Mouse (Mus musculus) ovary, postnatal 14 days (tissue): Measurements from ENCODE around the gene Zfp827.

Experiments
- DNase-seq: peaks from one replicate; pipeline ENCODE4 v3.0.0; 2022; ENCODE audit warnings: low spot score

The Zfp827 gene

DNA sequence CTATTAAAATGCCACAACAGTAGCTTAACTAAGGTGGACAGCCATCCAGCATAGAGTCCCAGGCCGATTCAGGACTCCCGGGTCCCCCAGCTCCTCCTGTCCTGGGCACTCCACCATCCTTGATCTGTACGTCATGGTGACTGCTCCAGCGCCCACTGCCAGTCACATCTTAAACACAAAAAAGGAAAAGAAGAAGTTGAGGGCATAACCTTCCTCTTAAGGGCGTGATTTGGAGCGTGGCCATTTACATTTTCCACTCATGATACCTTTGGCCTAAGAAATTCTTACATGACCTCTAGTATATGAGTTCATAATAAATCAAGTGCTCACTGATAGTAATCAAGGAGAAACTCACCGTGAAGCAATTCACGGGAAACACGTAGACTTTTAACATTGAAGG is 131.2 kb downstream of the Zfp827 start:
- DNase-seq, result no peak

DNA sequence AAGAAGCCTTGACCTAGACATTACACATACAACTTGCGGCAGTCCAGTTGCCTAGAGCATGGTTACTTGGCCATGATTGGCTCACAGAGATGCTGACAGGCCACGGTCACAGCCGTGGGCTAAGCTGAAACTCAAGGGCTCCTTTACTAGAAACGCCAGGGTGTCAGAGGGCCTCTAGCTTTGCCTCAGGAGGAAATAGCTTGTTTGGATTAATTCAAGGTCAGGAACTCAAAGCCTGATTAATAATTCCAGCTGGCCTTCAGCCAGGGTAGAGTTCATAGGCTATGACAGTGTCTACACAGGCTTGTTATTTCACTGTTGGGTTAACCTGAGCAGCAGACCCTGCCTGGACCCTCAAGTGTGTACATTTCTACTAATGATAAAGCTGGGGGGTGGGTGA is 132.1 kb downstream of the Zfp827 start:
- DNase-seq, result no peak

DNA sequence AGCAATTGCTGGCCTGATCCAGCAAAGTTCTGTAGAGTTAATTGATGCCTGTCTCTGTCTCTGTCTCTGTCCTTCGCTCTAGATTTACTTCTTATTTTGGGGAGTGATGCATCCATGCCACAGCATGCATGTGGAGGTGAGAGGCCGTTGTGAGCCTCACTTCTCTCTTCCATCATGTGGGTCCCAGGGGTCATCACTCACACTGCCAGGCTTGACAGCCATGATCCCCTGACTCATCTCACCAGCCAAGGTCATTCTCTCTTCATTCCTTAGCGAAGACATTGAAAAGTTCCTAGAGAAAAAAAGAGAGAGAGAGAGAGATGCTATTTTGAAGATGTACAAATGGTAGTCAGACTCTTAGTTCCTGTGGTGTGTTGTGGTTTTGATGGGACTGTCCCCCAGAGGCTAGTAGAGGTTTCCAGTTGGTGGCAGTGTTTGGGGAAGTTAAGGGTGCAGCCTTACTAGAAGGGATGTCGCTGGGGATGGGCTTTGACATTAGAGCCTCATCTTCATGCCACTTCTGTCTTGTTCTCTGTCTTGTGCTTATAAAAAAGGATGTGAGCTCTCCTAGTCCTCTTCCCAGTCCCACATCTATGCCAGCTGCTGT is 133.0 kb downstream of the Zfp827 start:
- no peak for DNase-seq

DNA sequence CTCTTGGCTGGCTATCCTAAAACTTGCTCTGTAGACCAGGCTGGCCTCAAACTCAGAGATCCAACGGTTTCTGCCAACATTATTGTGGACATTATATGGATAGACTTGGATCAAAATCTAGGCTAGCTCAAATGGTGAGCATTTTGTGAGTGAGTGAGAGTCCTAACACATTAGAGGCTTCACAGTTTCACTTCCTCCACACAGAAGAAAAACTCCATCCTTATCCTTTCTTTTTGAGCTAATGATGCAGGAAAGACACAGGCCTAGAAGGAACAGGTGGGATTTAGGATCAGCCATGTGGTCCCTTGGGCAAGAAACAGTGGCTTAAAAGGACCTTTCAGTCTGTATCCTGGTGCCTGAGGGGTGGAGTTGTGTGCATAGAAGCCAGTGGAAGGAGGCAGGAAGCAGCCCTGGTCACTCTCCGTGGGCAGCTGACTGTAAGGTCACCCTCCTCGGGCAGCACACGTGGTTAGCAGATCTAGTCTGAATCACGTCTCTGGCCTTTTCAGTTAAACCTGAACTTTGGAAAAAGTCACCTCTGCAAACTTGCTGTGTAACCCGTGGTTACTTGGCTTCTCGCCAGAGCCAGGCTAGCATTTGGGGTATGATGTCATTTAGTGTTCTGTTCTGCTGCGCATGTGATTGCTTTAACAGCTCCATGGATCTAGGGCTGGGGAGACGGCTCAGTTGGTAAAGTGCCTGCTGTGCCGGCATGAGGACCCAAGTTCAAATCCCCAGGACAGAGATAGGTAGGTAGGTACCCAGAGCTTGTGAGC is 134.5 kb downstream of the Zfp827 start:
- peak; percentile 47 for DNase-seq

DNA sequence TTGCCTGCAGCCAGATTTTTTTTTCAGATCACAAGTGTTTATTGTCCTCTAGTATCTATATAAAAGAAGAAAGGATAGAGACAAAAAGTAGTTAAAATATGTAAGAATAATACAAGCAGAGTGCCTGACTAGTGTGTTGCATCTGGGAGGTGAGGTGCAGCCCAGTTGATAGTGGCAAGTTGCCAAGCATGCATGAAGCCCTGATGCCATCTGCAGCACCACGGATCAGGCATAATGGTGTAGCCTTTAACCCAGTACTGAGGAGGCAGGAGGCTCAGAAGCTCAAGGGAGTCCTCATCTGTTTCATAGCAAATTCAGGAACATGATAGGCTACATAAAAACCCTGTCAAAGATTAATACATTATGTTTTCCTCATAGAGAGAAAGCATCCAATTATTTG is 136.1 kb downstream of the Zfp827 start:
- DNase-seq, result no peak

DNA sequence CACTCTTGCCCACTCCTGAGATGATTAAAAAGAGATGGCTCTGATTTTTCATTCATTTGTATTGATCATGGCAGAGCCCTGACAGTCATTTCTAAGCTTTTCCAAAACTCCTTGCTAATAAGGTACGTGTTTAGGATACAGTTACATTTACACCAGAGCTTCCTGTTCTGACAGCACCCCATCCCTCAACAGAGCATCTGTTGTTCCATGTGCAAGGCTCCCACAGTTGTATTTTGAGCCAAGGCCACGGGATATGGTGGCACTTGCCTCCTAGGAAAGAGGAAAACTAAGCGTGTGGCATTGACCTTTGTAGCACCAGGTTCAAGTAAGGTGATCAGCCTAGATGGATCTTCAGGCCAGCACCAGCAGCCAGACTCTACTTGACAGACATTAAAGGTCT is 137.0 kb downstream of the Zfp827 start:
- no peak for DNase-seq

DNA sequence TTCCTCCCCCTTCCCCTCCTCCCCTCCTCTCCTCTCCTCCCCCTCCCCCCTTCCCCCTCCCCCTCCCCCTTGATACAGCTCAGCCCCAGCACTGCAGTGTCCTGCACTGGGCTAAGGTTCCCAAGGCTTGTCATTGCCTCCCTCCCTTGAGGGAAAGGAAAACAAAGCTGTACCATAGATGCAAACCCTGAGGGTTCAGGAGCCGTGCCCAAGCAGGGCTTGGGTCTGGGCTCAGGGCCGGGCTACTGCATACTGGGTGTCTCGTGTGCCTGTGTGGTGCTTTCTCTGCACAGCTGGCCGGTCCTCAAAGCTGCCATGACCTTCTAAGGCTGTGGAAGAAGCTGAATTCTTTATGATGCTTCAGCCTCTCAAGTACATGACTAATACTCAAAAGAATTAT is 145.4 kb downstream of the Zfp827 start:
- DNase-seq, result no peak

DNA sequence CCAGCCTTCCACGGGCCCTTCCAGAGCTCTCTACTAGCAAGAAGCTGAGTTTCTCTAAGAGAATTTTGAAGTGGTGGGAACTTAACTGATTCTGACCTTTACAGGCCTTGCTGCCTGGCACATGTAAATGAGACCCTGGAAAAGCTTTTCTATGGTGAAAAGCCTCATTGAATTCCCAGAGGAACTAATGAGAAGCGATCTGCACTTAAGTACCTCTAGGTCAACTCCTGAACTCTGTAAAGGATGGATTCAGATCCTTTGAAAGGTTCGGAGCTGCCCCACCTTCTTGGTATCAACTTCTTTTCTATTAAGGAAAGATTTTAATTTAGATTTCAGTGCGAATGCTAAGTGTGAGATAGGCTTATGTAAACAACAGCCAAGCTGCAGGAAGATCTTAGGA is 147.8 kb downstream of the Zfp827 start:
- no peak for DNase-seq

DNA sequence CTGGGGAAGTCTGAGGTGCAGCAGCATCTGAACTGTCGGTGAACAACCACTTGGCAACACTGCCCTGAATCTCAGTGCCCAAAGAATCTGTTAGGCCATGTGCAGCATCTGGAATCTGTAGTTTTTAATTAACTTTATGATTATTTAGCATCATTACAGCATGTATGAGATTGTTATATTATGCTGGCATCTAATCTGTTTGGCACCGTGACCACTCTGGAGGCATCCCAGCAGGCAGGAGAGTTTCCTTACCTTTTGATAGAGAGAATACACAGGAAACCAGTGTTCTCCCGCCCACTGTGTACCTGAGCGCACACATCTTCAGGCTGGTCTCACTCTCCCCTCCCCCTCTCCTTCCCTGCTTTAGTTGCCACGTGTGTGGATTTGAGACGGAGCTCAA is 151.4 kb downstream of the Zfp827 start:
- DNase-seq, result no peak

DNA sequence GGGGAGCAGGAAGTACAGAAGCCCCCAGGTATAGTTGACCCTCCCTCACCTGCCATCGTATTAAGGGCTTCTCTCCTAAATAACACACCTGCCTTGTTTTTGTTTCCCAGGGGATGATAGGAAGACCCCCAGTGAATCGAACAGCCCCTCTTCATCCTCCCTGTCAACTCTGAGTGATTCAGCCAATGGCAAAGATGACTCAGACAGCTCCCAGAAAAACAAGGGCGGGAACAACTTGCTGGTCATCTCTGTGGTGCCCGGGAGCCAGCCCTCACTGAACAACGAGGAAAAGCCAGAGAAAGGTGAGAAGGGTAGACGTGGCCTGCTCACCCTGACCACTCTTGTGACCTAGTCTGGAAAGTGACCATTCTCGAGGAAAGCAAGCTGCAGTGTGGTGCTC is 157.3 kb downstream of the Zfp827 start:
- DNase-seq, result no peak

DNA sequence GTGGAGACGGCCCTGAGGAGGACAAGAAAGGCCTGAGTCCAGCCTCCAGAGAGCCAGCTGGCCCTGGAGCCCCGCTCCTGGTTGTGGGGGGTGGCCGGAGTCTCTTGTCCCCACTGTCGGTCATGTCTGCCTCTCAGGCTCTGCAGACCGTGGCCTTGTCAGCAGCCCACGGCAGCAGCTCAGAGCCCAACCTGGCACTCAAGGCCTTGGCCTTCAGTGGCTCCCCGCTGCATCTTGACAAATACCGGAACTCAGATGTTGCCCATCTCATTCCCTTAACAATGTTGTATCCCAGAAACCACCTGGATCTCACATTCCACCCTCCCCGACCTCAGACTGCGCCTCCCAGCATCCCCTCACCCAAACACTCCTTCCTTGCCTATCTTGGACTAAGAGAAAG is 161.8 kb downstream of the Zfp827 start:
- no peak for DNase-seq

DNA sequence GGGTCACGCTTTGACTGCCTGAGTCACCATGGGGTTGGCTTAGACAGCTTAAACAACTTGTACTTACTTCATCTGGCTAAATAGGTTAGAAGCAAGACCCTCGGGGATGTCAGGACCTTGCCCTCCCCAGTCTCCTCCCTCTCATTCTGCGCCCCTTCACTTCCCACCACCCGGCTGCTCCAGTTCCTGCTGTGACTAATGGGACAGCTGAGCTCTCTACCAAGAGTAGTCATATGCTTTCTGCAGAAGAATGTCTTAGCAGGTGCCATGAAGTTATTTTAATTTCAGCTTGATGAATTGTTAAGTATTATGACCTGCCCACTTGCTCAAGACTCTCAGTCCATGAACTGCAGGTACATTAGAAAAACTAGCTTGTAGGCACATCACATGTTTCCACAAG is 168.2 kb downstream of the Zfp827 start:
- no peak for DNase-seq

DNA sequence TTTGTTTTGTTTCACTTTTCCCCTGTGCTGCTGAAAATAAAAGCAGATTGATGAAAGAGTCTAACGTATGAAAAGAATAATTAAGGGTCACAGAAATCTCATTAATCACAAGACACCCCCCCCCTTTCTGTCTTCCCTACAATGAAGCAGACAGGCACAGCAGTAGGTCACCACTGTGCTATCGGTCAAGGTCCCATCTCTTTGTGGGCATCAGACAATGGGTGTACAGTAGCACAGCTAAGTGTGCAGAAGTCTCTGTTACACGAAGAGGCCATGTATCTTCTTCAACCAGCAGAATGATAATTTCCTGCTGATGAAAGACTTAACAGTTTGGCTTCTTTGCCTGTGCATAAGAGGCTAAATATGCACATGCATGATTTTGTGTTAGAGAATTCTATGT is 170.4 kb downstream of the Zfp827 start:
- no peak for DNase-seq

DNA sequence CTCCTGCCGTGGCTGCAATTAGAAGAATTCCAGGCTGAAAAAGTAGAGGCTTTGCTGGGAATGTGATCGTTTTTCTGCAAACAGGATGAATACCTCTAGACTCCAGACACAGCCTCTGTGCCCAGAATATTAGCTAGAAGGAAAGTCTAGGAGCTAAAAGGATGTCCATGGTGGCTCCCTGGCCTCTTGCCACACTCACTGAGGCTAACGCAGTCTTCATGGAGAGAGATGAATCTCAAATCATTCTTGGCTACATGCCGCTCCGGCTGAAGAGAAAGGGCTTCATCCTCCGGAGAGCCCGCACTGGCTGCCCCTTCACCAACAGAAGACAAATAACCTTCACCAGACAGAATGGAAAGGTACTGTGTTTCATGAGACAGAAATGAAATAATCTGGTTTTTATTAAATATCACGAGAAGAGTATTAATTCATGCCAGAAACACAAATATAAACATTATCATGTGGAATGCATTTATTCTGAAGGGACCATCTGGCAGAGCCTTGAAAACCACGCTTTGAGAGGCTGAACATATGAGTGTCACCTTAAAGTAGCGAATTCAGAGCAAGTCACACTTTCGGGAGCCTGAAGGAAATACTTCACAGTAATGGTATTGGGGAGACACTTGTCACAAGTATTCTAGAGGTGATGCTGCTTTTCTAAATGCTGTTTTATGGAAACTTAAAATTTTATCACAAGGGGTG is 173.4 kb downstream of the Zfp827 start:
- no peak for DNase-seq

DNA sequence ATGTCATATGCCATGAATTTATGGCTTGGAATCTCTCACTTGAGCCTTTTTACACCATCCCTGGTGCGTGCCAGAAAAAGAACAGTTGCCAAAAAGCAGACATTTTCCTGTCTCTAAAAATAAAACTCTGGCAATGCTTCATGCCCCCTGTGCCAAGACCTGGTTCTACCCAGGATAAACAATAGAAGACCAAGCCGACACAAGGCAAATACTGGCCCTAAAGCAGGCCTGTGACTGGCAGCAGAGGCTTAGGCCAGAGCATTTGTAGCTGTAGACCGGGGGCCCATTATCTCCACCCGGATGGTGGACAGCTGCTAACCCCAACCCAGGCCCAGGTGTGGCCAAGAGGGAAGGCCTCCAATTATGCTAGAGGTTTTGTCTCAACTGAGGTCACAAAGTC is 178.7 kb downstream of the Zfp827 start:
- DNase-seq, result no peak

DNA sequence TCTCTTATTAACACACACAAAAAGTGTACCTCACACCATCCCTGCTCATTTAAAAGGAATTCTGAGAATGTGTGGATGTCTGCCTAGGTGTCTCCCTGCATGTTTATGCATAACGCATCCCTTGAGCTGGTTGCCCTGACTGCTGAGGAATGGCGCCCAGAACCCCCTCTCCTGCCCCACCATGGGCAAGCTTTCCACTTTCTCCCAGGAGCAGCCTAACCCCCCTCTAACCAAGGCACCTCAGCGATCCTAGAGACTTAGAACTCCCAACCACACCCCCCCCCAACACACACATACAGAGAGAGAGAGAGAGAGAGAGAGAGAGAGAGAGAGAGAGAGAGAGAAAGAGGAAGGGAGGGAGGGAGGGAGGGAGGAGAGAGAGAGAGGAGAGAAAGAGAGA is 179.9 kb downstream of the Zfp827 start:
- no peak for DNase-seq

DNA sequence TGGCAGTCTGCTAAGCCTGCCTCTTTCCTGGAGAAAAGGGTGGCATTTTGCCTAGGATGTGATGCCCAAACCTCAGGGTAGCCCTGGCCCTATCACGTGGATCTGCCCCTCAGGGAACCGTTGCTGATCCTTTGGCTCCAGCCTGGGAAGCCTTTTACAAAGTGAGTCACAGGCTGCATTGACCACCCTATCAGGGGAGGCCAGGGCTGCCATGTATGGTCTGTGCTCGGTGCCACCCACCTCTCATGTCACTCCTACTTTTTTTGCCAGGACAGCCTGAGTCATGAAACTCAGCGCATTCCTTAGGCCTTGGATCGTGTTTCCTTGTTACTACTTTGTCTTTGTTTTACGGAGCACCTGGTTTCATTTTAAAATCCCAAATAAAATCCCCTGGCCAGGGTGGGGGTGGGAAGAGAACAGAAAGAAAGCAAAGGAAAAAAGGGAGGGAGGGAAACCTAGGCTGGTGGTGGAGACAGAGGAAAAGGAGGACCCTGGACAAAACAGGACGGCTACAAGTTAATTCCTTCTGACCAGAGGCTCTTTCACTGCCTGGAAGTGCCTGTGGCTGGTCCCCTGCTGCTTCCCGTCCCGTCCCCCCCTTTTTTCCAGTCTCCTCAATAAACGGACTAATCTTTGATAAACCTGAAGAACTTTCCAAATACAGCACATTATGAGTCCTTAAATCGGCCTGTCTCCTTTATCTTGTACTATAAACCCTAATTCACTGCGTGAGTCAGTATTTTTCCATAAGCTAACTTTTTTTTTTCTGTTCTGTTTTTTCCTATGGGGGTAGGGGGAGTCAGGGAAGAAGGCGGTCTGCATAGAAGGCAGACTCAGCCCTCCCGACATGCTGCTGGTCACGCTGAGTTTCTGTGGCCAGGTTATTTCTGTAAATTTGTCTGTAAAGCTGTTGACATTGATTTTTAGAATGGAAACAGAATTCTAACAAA is 180.7 kb downstream of the Zfp827 start:
- DNase-seq, result no peak

DNA sequence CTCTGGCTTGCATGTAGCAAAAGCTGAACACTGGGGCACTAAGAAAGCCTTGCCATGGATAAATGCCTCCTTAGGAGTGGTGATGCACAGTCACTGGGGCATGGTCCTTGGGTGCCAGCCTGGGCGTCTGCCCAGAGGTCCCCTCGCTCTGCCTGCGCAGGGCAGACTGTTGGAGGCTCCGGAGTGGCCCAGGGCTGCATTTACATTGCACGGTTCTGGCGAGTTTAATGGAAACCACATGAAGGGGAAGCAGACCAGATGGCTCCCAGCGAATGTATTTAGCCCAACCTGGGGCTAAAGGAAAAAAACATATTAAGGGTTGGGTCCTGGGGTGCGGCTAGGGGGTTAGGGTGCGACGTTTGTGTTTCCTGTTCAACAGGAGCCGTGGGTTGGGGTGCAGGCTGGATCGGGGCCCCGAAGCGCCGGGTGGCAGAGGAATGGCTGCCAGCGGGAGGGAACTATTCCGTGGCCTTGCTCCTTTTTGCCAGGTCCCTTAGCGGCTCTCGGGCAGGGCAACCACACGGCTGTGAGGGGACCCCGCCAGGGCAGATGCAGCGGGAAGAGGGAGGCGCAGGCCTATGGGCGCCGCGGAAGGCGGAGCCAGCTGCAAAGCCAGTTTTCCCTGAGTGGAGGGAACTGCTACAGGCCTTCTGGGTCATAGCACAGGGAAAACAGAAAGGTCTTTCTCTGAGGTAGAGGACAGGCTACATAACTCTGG is 181.6 kb downstream of the Zfp827 start:
- peak; percentile 35 for DNase-seq

DNA sequence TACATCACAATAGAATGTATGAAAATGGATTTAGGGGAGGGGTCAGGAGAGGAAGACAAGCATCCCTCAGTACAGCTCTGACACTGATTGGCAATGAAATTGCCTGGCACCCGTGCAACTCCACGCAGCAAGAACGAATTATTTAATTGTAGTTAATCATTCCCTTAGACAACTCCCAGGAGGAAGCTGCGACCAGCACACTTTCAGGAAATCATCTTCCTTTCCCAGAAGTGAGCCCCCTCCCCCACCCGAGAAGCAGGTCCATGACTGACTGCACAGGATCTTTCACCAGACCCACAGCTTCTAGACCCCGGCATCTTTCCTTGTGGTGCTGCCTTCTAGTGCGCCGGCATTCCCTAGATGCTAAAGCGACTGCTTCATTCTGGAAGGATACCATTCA is 183.4 kb downstream of the Zfp827 start:
- no peak for DNase-seq

DNA sequence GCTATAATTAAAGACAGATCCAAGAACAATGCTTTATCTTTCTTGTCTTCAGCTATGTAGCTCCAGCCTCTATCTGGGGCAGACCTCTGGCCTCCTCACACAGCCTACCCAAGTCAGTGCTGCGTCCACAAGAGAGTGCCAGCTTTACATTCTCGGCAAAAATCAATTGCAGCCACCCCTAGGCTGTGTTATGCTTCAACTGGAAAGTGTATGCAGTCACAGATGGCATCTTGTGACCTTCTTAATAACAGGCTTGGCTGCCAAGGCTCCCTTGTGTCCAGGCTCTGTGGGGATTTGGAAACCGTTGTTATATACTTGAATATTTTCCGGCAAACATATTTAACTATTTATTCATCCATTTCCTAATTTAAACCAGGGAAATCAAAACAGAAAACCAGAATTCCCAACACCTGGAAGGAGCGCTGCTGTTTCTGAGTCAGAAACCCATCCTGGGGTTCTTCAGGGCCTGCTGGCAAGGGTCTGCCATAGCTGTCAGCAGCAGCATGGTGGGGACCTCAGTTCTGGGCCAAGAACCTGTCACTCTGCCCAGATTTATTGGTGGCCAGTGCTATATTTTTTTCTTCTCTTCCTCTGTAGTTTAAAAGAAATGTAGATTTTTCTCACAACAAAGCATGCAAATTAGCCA is 194.0 kb downstream of the Zfp827 start:
- no peak for DNase-seq

DNA sequence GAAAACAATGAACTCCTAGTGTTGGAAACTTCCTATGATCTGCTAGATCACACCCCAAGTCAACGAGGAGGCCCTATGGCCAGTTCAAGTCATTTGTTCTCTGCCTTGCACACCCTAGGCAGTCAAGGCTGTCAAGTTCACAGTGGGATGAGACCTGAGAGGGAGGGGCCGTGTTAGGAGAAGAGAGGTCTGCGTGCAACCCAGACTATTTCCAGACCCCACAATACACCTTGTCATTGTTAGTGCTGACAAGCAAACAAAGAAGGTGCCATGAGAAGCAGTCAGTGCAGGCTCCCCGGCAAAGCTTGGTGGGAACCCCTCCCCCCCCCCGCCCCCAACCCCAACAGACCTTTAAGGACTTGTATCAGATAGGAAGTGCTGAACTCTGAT is 194.5 kb downstream of the Zfp827 start:
- DNase-seq, result no peak
